ENCODE assay signal across 15 mouse cellular contexts in the genomic region with DNA sequence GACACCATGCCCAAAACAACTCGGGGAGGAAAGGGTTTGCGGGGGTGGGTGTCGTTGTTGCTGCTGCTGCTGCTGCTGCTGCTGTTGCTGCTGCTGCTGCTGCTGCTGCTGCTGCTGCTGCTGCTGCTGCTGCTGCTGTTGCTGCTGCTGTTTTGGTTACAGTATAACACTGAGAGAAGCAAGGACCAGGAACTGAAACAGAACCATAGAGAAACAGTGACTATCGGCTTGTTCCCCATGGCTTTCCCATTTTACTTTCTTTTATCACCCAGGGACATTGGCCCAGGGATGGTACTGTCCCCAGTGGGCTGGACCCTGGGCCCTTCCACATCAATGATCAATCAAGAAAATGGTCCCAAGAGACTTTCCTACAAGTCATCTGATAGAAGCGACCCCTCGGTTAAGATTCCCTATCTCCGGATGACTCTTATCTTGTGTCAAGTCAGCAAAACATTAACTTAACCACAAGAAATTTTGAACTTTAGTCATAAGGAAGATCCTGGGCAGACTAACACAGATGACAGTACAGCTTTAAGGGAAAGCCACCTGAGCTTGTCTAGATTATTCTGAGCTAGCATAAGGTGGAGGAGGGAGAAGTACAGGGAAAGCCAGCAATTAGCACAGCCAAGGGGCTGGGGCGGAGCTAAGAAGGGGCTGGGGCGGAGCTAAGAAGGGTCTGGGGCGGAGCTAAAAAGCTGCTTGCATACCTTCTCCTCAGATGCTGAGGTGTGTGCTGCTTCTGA. TPM values are rescaled to one million over a fixed set of nuclear protein-coding genes. Genes with fewer than 3 reads are reported as not detected.
A peak's percentile ranks its signal among the peaks of the same experiment; 100 is the strongest.
DNase-seq lines count a peak whose midpoint lies in the region; ATAC-seq and TF ChIP-seq lines count a peak whose summit lies in the region.
"Had no signal": no experiment of that assay in that cellular context is flagged by ENCODE, and none has a peak within 500 bp of the region (broad histone marks: within the 10 kb centered on the region; RNA-seq: fewer than 3 reads in every experiment).

No protein-coding gene starts in this region.

- no peak overlapping the region for H3K27ac ChIP-seq in lung, postnatal 0 days (ENCODE audit: low read length)
- H3K27ac ChIP-seq in forebrain, embryonic 12.5 days: no peak overlapping the region
- no peak overlapping the region for H3K27ac ChIP-seq in thymus, adult 2 months (ENCODE audit: control insufficient read depth, insufficient read depth, low read length)

- TF ChIP-seq POLR2A in thymus, adult 2 months (IDR thresholded peaks at IDR 0.05; ENCODE audit: control insufficient read depth, extremely low read depth, insufficient read depth, low read length, poor library complexity): no peak

- no peak for TF ChIP-seq CTCF in lung, postnatal 0 days (IDR thresholded peaks at IDR 0.05)
- no peak for TF ChIP-seq CTCF in thymus, adult 2 months (IDR thresholded peaks at IDR 0.05; ENCODE audit: borderline replicate concordance, control insufficient read depth, extremely low read depth, insufficient read depth, low read length, poor library complexity)

- no peak overlapping the region for H3K9ac ChIP-seq in lung, postnatal 0 days (replicated peaks; ENCODE audit: low read depth)
- H3K9ac ChIP-seq in forebrain, embryonic 12.5 days: no peak overlapping the region

- no peaks in the 10 kb centered on the region for H3K4me1 ChIP-seq in lung, postnatal 0 days (ENCODE audit: insufficient read depth, low read depth, low read length)
- H3K4me1 ChIP-seq in forebrain, embryonic 12.5 days: no peaks in the 10 kb centered on the region
- H3K4me1 ChIP-seq in thymus, adult 2 months (replicated peaks; ENCODE audit: control insufficient read depth, insufficient read depth, low read length): peaks cover 11% of the 10 kb centered on the region

- H3K9me3 ChIP-seq in lung, postnatal 0 days (ENCODE audit: low read length): no peaks in the 10 kb centered on the region
- no peaks in the 10 kb centered on the region for H3K9me3 ChIP-seq in forebrain, embryonic 12.5 days

- H3K36me3 ChIP-seq in lung, postnatal 0 days (ENCODE audit: insufficient read depth, low read length): peaks cover under 1% of the 10 kb centered on the region; the same call in 1 of the 2 replicates
- peaks cover 3% of the 10 kb centered on the region for H3K36me3 ChIP-seq in forebrain, embryonic 12.5 days (replicated peaks)
- H3K36me3 ChIP-seq in thymus, adult 2 months (ENCODE audit: control insufficient read depth, insufficient read depth, low read length): peaks cover 3% of the 10 kb centered on the region; the same call in 1 of the 2 replicates

- TF ChIP-seq EP300 in lung, postnatal 0 days (IDR thresholded peaks at IDR 0.05): no peak

- H3K4me2 ChIP-seq in lung, postnatal 0 days (replicated peaks; ENCODE audit: low read depth, low read length): no peak overlapping the region
- H3K4me2 ChIP-seq in forebrain, embryonic 12.5 days: no peak overlapping the region

- 67% methylated on average over 10 of the region's 10 CpGs for WGBS in lung, postnatal 0 days
- 82% methylated on average over 10 of the region's 10 CpGs for WGBS in forebrain, embryonic 12.5 days
- 92% methylated on average over 10 of the region's 10 CpGs for WGBS in thymus, adult 2 months

- ATAC-seq in lung, postnatal 0 days: peak; percentile 76
- no peak for ATAC-seq in forebrain, embryonic 12.5 days (ENCODE audit: low FRiP score)

- DNase-seq in thymus, postnatal 4 days: peak; percentile 29
- DNase-seq in thymus, adult 18-20 months: no peak
- DNase-seq in liver: peak; percentile 76
- peak; percentile 30 for DNase-seq in lung, postnatal 0 days (ENCODE audit: low spot score)
- no peak for DNase-seq in thymus, adult 2 months
- DNase-seq in heart, postnatal 4 days: no peak
- DNase-seq: cerebellum, postnatal 25 days had no signal

- no peaks in the 10 kb centered on the region for H3K27me3 ChIP-seq in lung, postnatal 0 days (replicated peaks; ENCODE audit: insufficient read depth, low read length)
- no peaks in the 10 kb centered on the region for H3K27me3 ChIP-seq in forebrain, embryonic 12.5 days
- no peaks in the 10 kb centered on the region for H3K27me3 ChIP-seq in thymus, adult 2 months (ENCODE audit: control insufficient read depth, insufficient read depth, low read length)

- no peak overlapping the region for H3K4me3 ChIP-seq in lung, postnatal 0 days (ENCODE audit: low read depth, low read length)
- no peak overlapping the region for H3K4me3 ChIP-seq in forebrain, embryonic 12.5 days (replicated peaks)
- H3K4me3 ChIP-seq in thymus, adult 2 months (ENCODE audit: control insufficient read depth, insufficient read depth, low read length): no peak overlapping the region
- H3K4me3 ChIP-seq: myocyte had no signal

RNA-seq across cellular contexts. Expression of a gene that starts 2.8 kb away (rescaled TPM):
- polyA plus RNA-seq in lung, postnatal 0 days (2015; fragmentation: Nextera tagmentation; extraction: Ambion mirVana): 7.6 and 7.8 TPM in 2 replicates
- 14.8 and 16.2 TPM in 2 replicates for polyA plus RNA-seq in forebrain, embryonic 12.5 days (2016; fragmentation: Nextera tagmentation; extraction: Ambion mirVana)
- polyA plus RNA-seq in thymus, adult 2 months (2012; rRNA removed): 9.3 and 10.6 TPM in 2 replicates
- 1 to 10 TPM; 8.6 TPM for total RNA-seq in heart, postnatal 4 days (2021)

RNA-seq across cellular contexts. Expression of a gene that starts 3.4 kb away (rescaled TPM):
- polyA plus RNA-seq in lung, postnatal 0 days (2015; fragmentation: Nextera tagmentation; extraction: Ambion mirVana): not detected in 2 replicates
- polyA plus RNA-seq in forebrain, embryonic 12.5 days (2016; fragmentation: Nextera tagmentation; extraction: Ambion mirVana): not detected in 2 replicates
- polyA plus RNA-seq in thymus, adult 2 months (2012; rRNA removed): 0.19 TPM in 1 of 2 replicates, not detected in the other
- not detected for total RNA-seq in heart, postnatal 4 days (2021)
- total RNA-seq: heart, postnatal 25 days; layer of hippocampus, adult 18-20 months had no signal
- polyA plus RNA-seq: embryonic facial prominence, embryonic 14.5 days; intestine, embryonic 14.5 days; myocyte; urinary bladder, adult 2 months had no signal

RNA-seq across cellular contexts. Expression of a gene that starts 7.6 kb away (rescaled TPM):
- 314 and 340 TPM in 2 replicates for polyA plus RNA-seq in lung, postnatal 0 days (2015; fragmentation: Nextera tagmentation; extraction: Ambion mirVana)
- polyA plus RNA-seq in forebrain, embryonic 12.5 days (2016; fragmentation: Nextera tagmentation; extraction: Ambion mirVana): 288 and 291 TPM in 2 replicates
- polyA plus RNA-seq in thymus, adult 2 months (2012; rRNA removed): 595 and 682 TPM in 2 replicates
- 100 to 1,000 TPM; 199 to 205 TPM for total RNA-seq in heart, postnatal 4 days (2021)

RNA-seq across cellular contexts. Expression of a gene that starts 18.2 kb away (rescaled TPM):
- polyA plus RNA-seq in lung, postnatal 0 days (2015; fragmentation: Nextera tagmentation; extraction: Ambion mirVana): not detected in 2 replicates
- polyA plus RNA-seq in forebrain, embryonic 12.5 days (2016; fragmentation: Nextera tagmentation; extraction: Ambion mirVana): 0.14 TPM in 1 of 2 replicates, not detected in the other
- not detected in 2 replicates for polyA plus RNA-seq in thymus, adult 2 months (2012; rRNA removed)
- total RNA-seq in heart, postnatal 4 days (2021): not detected
- total RNA-seq: heart, postnatal 25 days; layer of hippocampus, adult 18-20 months had no signal
- polyA plus RNA-seq: embryonic facial prominence, embryonic 14.5 days; gonadal fat pad, adult 2 months; myocyte; urinary bladder, adult 2 months had no signal

RNA-seq across cellular contexts. Expression of a gene that starts 33.2 kb away (rescaled TPM):
- 21.2 and 24.7 TPM in 2 replicates for polyA plus RNA-seq in lung, postnatal 0 days (2015; fragmentation: Nextera tagmentation; extraction: Ambion mirVana)
- polyA plus RNA-seq in forebrain, embryonic 12.5 days (2016; fragmentation: Nextera tagmentation; extraction: Ambion mirVana): 28.1 and 28.4 TPM in 2 replicates
- 8.5 and 10.8 TPM in 2 replicates for polyA plus RNA-seq in thymus, adult 2 months (2012; rRNA removed)
- 10 to 100 TPM; 11.7 to 12.5 TPM for total RNA-seq in heart, postnatal 4 days (2021)

Comparison
In these comparisons a context has a peak if more than half of its experiments do, and no peak if none do; other contexts are left out.
1. DNase-seq: peak in thymus, postnatal 4 days (single experiment), liver (single experiment) and lung, postnatal 0 days (single experiment); none in thymus, adult 18-20 months (0 of 2), thymus, adult 2 months (single experiment) and heart, postnatal 4 days (single experiment).